Comparison of ENCODE assay signal across 9 mouse cellular contexts in the genomic region with DNA sequence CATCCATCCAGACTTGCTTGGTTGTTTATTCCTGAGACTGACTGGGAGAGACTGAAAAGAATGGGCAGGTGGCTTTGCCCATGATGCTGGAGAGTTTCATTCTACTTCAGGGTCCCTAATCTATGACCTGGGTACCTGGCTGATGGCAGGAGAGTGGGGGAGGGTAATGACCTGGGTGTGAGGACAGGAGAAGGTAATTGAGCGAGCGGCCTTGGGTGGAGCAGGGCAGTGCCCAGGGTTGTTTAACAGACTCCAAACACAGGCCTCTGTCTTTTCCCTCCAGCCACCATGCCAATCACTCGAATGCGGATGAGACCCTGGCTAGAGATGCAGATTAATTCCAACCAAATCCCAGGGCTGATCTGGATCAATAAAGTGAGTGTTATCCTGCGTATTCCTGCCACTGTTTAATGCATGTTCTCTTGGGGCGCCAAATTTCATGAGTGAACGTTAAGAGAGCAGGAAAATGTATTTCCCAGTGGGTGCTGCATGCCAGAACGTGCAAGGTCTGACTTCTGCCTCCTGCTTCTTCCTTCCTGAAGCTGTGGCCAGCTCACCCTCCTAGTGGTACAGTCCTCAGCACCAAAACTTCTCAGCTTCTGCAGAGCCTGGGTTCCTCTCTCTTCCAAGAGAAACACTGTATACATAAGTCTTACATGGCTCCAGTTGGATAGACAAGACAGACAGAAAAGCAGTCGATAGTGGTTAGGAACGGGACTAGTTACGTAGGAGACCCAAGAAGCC. TPM values are rescaled to one million over a fixed set of nuclear protein-coding genes. Genes with fewer than 3 reads are reported as not detected.
DNase-seq lines count a peak whose midpoint lies in the region; ATAC-seq and TF ChIP-seq lines count a peak whose summit lies in the region.
"Had no signal": no experiment of that assay in that cellular context is flagged by ENCODE, and none has a peak within 500 bp of the region (broad histone marks: within the 10 kb centered on the region; RNA-seq: fewer than 3 reads in every experiment).

No protein-coding gene starts in this region.

- no peaks in the 10 kb centered on the region for H3K27me3 ChIP-seq in spleen, adult 2 months (ENCODE audit: control insufficient read depth, insufficient read depth, low read length)
- H3K27me3 ChIP-seq in limb, embryonic 14.5 days (ENCODE audit: control insufficient read depth, insufficient read depth, low read length) = no peaks in the 10 kb centered on the region
- H3K27me3 ChIP-seq in stomach, embryonic 16.5 days (ENCODE audit: control insufficient read depth, insufficient read depth, low read length) = no peaks in the 10 kb centered on the region

- TF ChIP-seq CTCF in gastrocnemius, adult 2 months (IDR thresholded peaks at IDR 0.05) = no peak
- no peak for TF ChIP-seq CTCF in spleen, adult 2 months (IDR thresholded peaks at IDR 0.05; ENCODE audit: extremely low read depth, insufficient read depth, insufficient read length, insufficient replicate concordance)

- peak overlapping the region; percentile 82 for H3K4me2 ChIP-seq in limb, embryonic 14.5 days (replicated peaks; ENCODE audit: low read depth, low read length, severe bottlenecking)
- peak overlapping the region; percentile 78 for H3K4me2 ChIP-seq in stomach, embryonic 16.5 days (ENCODE audit: low read depth, low read length)

- peak; percentile 21 for DNase-seq in gastrocnemius, adult 2 months
- DNase-seq in gastrocnemius, adult 18-20 months (ENCODE audit: low spot score) = no peak
- no peak for DNase-seq in spleen, adult 2 months (ENCODE audit: low read depth in 1 of 2, low spot score in 2 of 2)
- no peak for DNase-seq in spleen, postnatal 14 days (ENCODE audit: low spot score in 2 of 2)
- DNase-seq in limb, embryonic 14.5 days (ENCODE audit: low spot score) = no peak
- DNase-seq in Muller cell, postnatal 12 days (ENCODE audit: inconsistent ontology term) = no peak
- DNase-seq in frontal cortex, adult 2 months (ENCODE audit: extremely low spot score in 1 of 2, low spot score in 1 of 2) = no peak

- WGBS in spleen, adult 2 months = 13% methylated on average over 11 of the region's 11 CpGs
- 74% methylated on average over 11 of the region's 11 CpGs for WGBS in limb, embryonic 14.5 days
- 70% methylated on average over 11 of the region's 11 CpGs for WGBS in stomach, embryonic 16.5 days

- peaks cover 45% of the 10 kb centered on the region for H3K36me3 ChIP-seq in spleen, adult 2 months (ENCODE audit: control insufficient read depth, insufficient read depth, low read length)
- H3K36me3 ChIP-seq in limb, embryonic 14.5 days (ENCODE audit: control insufficient read depth, insufficient read depth, low read length) = peaks cover 27% of the 10 kb centered on the region
- H3K36me3 ChIP-seq in stomach, embryonic 16.5 days (ENCODE audit: control insufficient read depth, insufficient read depth, low read length) = 0 out of 2 replicates have a peak, but pooled peaks cover 1% of the 10 kb centered on the region

- ATAC-seq in limb, embryonic 14.5 days (ENCODE audit: low FRiP score, low read depth) = no peak
- no peak for ATAC-seq in stomach, embryonic 16.5 days (ENCODE audit: insufficient read depth, low FRiP score)

- intact Hi-C loops in gastrocnemius, adult 2 months (cut with DNase I) = no loop called here

- no peak for TF ChIP-seq POLR2A in spleen, adult 2 months (IDR thresholded peaks at IDR 0.05; ENCODE audit: low read depth, low read length)
- TF ChIP-seq POLR2A in limb, embryonic 14.5 days (IDR thresholded peaks at IDR 0.05; ENCODE audit: borderline replicate concordance, extremely low read depth, insufficient read depth, insufficient read length) = no peak

- peaks cover 25% of the 10 kb centered on the region; the same call in 1 of the 2 replicates for H3K4me1 ChIP-seq in spleen, adult 2 months (ENCODE audit: control insufficient read depth, insufficient read depth, insufficient read length)
- H3K4me1 ChIP-seq in limb, embryonic 14.5 days (ENCODE audit: control insufficient read depth, insufficient read depth, low read length) = peaks cover 7% of the 10 kb centered on the region; the same call in 1 of the 2 replicates
- peaks cover 16% of the 10 kb centered on the region for H3K4me1 ChIP-seq in stomach, embryonic 16.5 days (ENCODE audit: control insufficient read depth, insufficient read depth, low read length)

- no peaks in the 10 kb centered on the region for H3K9me3 ChIP-seq in limb, embryonic 14.5 days (ENCODE audit: control insufficient read depth, low read length)
- no peaks in the 10 kb centered on the region for H3K9me3 ChIP-seq in stomach, embryonic 16.5 days (replicated peaks; ENCODE audit: control insufficient read depth, low read length)

- H3K9ac ChIP-seq in limb, embryonic 14.5 days (ENCODE audit: low read depth, low read length, severe bottlenecking) = no peak overlapping the region
- peak overlapping the region; percentile 86 for H3K9ac ChIP-seq in stomach, embryonic 16.5 days (ENCODE audit: low read length)

- H3K4me3 ChIP-seq in gastrocnemius, adult 2 months = peak overlapping the region; percentile 98
- H3K4me3 ChIP-seq in spleen, adult 2 months (ENCODE audit: extremely low read depth, insufficient read depth, insufficient read length) = peak overlapping the region; percentile 85
- peak overlapping the region; percentile 77 for H3K4me3 ChIP-seq in limb, embryonic 14.5 days (replicated peaks; ENCODE audit: low read length)
- peak overlapping the region; percentile 87 for H3K4me3 ChIP-seq in stomach, embryonic 16.5 days (replicated peaks; ENCODE audit: low read length)

- H3K27ac ChIP-seq in gastrocnemius, adult 2 months = peak overlapping the region; percentile 94
- H3K27ac ChIP-seq in spleen, adult 2 months (ENCODE audit: insufficient read depth, low read length) = peak overlapping the region; percentile 31
- no peak overlapping the region for H3K27ac ChIP-seq in limb, embryonic 14.5 days (replicated peaks; ENCODE audit: low read depth, low read length)
- H3K27ac ChIP-seq in stomach, embryonic 16.5 days (ENCODE audit: low read length) = peak overlapping the region; percentile 40; the same call in 1 of the 2 replicates

RNA-seq across cellular contexts. Expression of a gene that starts 1.4 kb away (rescaled TPM):
- total RNA-seq in gastrocnemius, adult 2 months (2021) = 1 to 10 TPM; 6.2 to 7.0 TPM
- 1 to 10 TPM; 4.7 to 9.9 TPM for total RNA-seq in gastrocnemius, adult 18-20 months (2021)
- 111 and 222 TPM in 2 replicates for polyA plus RNA-seq in spleen, adult 2 months (2012; rRNA removed)
- polyA plus RNA-seq in limb, embryonic 14.5 days (2012; rRNA removed) = 13.8 and 16.8 TPM in 2 replicates
- 10.7 and 11.8 TPM in 2 replicates for polyA plus RNA-seq in limb, embryonic 14.5 days (2014; fragmentation: Nextera tagmentation; extraction: Ambion mirVana)
- polyA plus RNA-seq in stomach, embryonic 16.5 days (2015; fragmentation: Nextera tagmentation; extraction: Ambion mirVana) = 25.8 and 29.4 TPM in 2 replicates
- 11.8 and 14.1 TPM in 2 replicates for polyA plus RNA-seq in frontal cortex, adult 2 months (2012; rRNA removed)

RNA-seq across cellular contexts. Expression of a gene that starts 1.8 kb away (rescaled TPM):
- under 1 TPM; 0.28 to 0.53 TPM for total RNA-seq in gastrocnemius, adult 2 months (2021)
- total RNA-seq in gastrocnemius, adult 18-20 months (2021) = not detected
- polyA plus RNA-seq in spleen, adult 2 months (2012; rRNA removed) = 1.2 TPM in 2 replicates
- polyA plus RNA-seq in limb, embryonic 14.5 days (2012; rRNA removed) = 0.11 and 0.33 TPM in 2 replicates
- polyA plus RNA-seq in limb, embryonic 14.5 days (2014; fragmentation: Nextera tagmentation; extraction: Ambion mirVana) = 0.28 and 0.30 TPM in 2 replicates
- 0.51 TPM in 1 of 2 replicates, not detected in the other for polyA plus RNA-seq in stomach, embryonic 16.5 days (2015; fragmentation: Nextera tagmentation; extraction: Ambion mirVana)
- 0.64 and 1.3 TPM in 2 replicates for polyA plus RNA-seq in frontal cortex, adult 2 months (2012; rRNA removed)

RNA-seq across cellular contexts. Expression of a gene that starts 50.6 kb away (rescaled TPM):
- total RNA-seq in gastrocnemius, adult 2 months (2021) = not detected
- not detected for total RNA-seq in gastrocnemius, adult 18-20 months (2021)
- not detected in 2 replicates for polyA plus RNA-seq in spleen, adult 2 months (2012; rRNA removed)
- polyA plus RNA-seq in limb, embryonic 14.5 days (2012; rRNA removed) = not detected in 2 replicates
- not detected in 2 replicates for polyA plus RNA-seq in limb, embryonic 14.5 days (2014; fragmentation: Nextera tagmentation; extraction: Ambion mirVana)
- 0.15 TPM in 1 of 2 replicates, not detected in the other for polyA plus RNA-seq in stomach, embryonic 16.5 days (2015; fragmentation: Nextera tagmentation; extraction: Ambion mirVana)
- 0.21 and 0.44 TPM in 2 replicates for polyA plus RNA-seq in frontal cortex, adult 2 months (2012; rRNA removed)
- total RNA-seq: layer of hippocampus, postnatal 14 days had no signal
